Mouse (Mus musculus): ENCODE data around the gene Brd3os. TPM values are rescaled to one million over a fixed set of nuclear protein-coding genes. Genes with fewer than 3 reads are reported as not detected.

Brd3os gene
- polyA plus RNA-seq, 1 experiment, result not detected

DNA sequence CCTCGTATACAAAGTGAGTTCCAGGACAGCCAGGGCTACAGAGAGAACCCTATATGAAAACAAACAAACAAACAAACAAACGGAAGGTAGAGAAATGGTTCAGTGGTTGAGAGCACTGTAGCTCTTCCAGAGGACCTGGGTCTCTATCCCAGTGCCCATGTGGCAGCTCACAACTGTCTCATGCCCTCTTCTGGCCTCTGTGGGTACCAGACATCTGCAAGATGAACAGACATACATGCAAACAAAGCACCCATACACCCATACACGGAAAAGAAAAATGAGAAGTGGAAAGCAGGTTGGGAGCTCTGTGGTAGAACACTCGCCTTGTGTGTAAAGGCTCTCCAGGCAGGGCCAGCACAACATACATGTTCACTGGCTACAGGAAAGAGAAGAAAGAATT is 38.2 kb downstream of the Brd3os start:
- no peaks in the 10 kb centered on the region for H3K36me3 ChIP-seq (ENCODE audit: control insufficient read depth)
- TF ChIP-seq GATA1 (IDR thresholded peaks at IDR 0.05; ENCODE audit: low read length) (no peak), TAL1 (IDR thresholded peaks at IDR 0.05; ENCODE audit: low read length) (no peak)
- peaks cover 15% of the 10 kb centered on the region for H3K4me1 ChIP-seq (ENCODE audit: control insufficient read depth)

DNA sequence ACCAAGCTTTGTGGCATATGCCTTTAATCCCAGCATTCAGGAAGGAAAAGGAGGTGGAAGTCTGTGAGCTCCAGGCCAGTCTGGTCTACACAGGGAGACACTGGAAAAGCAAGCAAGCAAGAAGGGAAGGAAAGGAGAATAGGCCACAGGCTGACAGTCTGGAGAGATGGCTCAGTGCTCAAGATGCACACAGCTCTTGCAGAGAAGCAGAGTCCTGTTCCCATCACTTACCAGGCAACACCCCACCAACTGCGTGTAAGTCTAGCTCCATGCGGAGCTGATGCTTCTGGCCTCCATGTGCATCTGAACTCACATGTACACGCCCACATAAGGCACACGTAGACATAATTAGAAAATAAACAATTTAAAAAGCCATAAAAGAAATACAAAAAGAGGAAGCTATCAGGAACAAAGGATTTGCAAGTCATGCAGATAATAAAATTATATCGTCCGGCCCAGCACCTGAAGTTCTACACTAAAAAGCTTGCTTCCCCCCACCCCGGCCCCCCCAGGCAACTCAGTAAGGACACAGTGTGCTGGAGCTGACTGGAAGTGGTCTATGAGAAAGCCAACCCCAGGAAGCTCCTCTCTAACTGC is 40.2 kb downstream of the Brd3os start:
- peaks cover 8% of the 10 kb centered on the region for H3K4me1 ChIP-seq (ENCODE audit: control insufficient read depth)
- H3K36me3 ChIP-seq (ENCODE audit: control insufficient read depth), result no peaks in the 10 kb centered on the region
- H3K4me3 ChIP-seq (replicated peaks), result no peak overlapping the region
- no peaks in the 10 kb centered on the region for H3K27me3 ChIP-seq (ENCODE audit: control insufficient read depth)
- no peaks in the 10 kb centered on the region for H3K9me3 ChIP-seq (ENCODE audit: control insufficient read depth, low read length)
- TF ChIP-seq GATA1 (IDR thresholded peaks at IDR 0.05; ENCODE audit: low read length) (no peak), TAL1 (IDR thresholded peaks at IDR 0.05; ENCODE audit: low read length) (no peak)

More for the DNA sequence above, 38.2 kb downstream of the Brd3os start:
- H3K4me3 ChIP-seq (replicated peaks), result no peak overlapping the region
- H3K9me3 ChIP-seq (ENCODE audit: control insufficient read depth, low read length), result no peaks in the 10 kb centered on the region
- H3K27me3 ChIP-seq (ENCODE audit: control insufficient read depth), result no peaks in the 10 kb centered on the region

DNA sequence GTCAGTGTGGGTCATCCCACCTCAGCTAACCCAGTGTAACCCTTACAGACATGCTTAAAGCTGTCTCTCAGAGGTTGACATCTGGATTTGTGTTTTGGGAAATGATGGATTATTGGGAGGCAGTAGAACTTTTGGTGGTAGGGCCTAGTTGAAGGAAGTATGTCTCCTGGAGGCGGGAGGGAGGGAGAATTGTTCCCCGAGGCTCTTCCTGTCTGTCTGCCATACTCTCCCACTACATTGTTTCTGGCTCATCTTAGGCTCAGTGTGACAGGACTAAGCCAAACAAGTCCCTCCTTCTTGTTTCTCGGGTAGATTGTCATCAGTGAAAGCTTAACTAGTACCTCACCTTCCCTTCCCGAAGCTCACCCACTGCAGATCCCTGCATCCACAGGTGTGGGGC is 44.6 kb downstream of the Brd3os start:
- H3K27me3 ChIP-seq (ENCODE audit: control insufficient read depth), result no peaks in the 10 kb centered on the region
- no peaks in the 10 kb centered on the region for H3K36me3 ChIP-seq (ENCODE audit: control insufficient read depth)
- H3K9me3 ChIP-seq (ENCODE audit: control insufficient read depth, low read length), result no peaks in the 10 kb centered on the region
- TF ChIP-seq GATA1 (IDR thresholded peaks at IDR 0.05; ENCODE audit: low read length) (no peak), TAL1 (IDR thresholded peaks at IDR 0.05; ENCODE audit: low read length) (no peak)
- H3K4me3 ChIP-seq (replicated peaks), result no peak overlapping the region
- H3K4me1 ChIP-seq (ENCODE audit: control insufficient read depth), result peaks cover 19% of the 10 kb centered on the region

DNA sequence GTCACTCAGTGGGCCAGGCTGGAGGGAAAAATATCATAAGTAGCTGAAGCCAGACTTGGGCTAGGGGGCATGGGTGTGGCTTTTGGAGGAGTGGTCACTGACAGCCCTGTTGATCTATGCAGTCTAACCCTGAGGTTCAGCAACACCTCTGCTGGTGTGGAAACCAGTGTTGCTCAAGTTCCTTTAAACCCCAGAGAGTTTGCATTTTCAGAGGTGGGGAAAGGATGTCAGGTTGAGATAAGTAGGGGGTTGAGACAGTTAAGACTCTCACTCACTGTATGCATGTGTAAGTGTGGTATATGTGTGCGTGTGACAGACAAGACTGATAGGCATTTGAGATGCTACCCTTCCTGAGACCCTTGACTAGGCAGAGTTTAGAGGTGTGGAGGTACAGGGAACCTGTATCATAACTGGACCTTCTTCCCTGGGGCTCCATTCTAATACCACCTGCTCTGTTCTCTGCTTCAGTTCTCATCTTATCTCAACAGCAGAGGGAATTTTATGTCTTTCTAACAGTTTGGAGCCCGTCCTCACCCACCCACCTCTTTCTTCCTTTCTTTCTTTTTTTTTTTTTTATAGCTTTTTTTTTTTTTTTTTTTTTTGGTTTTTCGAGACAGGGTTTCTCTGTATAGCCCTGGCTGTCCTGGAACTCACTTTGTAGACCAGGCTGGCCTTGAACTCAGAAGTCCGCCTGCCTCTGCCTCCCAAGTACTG is 45.4 kb downstream of the Brd3os start:
- Histone ChIP-seq H3K4me3 (replicated peaks) (no peak overlapping the region), H3K36me3 (ENCODE audit: control insufficient read depth) (no peaks in the 10 kb centered on the region), H3K9me3 (ENCODE audit: control insufficient read depth, low read length) (no peaks in the 10 kb centered on the region), H3K4me1 (ENCODE audit: control insufficient read depth) (peaks cover 19% of the 10 kb centered on the region), H3K27me3 (ENCODE audit: control insufficient read depth) (no peaks in the 10 kb centered on the region)
- no peak for TF ChIP-seq TAL1 (IDR thresholded peaks at IDR 0.05; ENCODE audit: low read length)
- no peak for TF ChIP-seq GATA1 (IDR thresholded peaks at IDR 0.05; ENCODE audit: low read length)

DNA sequence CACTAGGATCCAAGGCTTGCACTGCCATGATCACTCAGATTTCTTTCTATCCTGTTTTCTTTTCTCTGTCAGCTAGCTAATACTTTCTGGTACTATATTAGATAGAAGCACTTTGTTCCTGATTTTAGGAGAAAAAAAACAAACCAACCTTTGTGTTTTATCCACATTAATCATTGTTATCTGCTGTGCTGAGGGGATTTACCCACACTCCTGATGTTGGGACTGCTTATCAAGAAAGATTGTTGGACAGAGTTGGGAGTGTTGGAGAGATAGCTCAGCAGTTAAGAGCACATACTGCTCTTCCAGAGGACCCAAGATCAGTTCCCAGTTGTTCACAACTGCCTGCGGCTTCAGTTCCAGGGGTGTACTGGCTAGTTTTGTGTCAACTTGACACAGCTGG is 46.2 kb downstream of the Brd3os start:
- H3K36me3 ChIP-seq (ENCODE audit: control insufficient read depth), result no peaks in the 10 kb centered on the region
- no peaks in the 10 kb centered on the region for H3K27me3 ChIP-seq (ENCODE audit: control insufficient read depth)
- peaks cover 19% of the 10 kb centered on the region for H3K4me1 ChIP-seq (ENCODE audit: control insufficient read depth)
- no peaks in the 10 kb centered on the region for H3K9me3 ChIP-seq (ENCODE audit: control insufficient read depth, low read length)
- H3K4me3 ChIP-seq (replicated peaks), result no peak overlapping the region
- TF ChIP-seq TAL1 (IDR thresholded peaks at IDR 0.05; ENCODE audit: low read length) (no peak), GATA1 (IDR thresholded peaks at IDR 0.05; ENCODE audit: low read length) (no peak)

DNA sequence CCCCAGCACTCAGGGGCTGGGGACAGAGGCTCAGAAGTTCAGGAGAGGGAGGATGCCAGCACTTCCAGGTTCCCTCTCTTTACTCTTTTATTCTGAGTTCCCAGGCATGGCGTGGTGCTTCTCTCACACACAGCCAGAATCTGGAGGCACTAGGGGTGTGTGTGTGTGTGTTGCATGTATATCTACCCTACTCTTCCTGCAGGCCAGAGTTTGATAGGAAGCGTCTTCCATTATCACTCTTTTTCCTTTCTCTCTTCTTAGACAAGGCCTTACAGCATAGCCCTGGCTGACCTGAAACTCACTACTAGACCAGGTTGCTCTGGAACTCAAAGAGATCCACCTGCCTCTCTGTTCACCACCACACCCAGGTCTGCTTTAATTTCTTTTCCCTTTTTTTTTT is 48.8 kb downstream of the Brd3os start:
- H3K27me3 ChIP-seq (ENCODE audit: control insufficient read depth), result no peaks in the 10 kb centered on the region
- H3K4me1 ChIP-seq (ENCODE audit: control insufficient read depth), result peaks cover 19% of the 10 kb centered on the region
- peaks cover 6% of the 10 kb centered on the region for H3K9me3 ChIP-seq (ENCODE audit: control insufficient read depth, low read length)
- TF ChIP-seq GATA1 (IDR thresholded peaks at IDR 0.05; ENCODE audit: low read length) (no peak), TAL1 (IDR thresholded peaks at IDR 0.05; ENCODE audit: low read length) (no peak)
- H3K36me3 ChIP-seq (ENCODE audit: control insufficient read depth), result no peaks in the 10 kb centered on the region
- H3K4me3 ChIP-seq (replicated peaks), result no peak overlapping the region

Other genes starting within 250 kb of the Brd3os start
- 0.25 and 0.66 TPM in 2 replicates for gene Sardh, start 194.0 kb upstream of the Brd3os start, polyA plus RNA-seq (2012)
- 0.10 and 0.15 TPM in 2 replicates for gene Vav2, start 15.3 kb upstream of the Brd3os start, polyA plus RNA-seq (2012)
- 7.7 and 11.4 TPM in 2 replicates for gene Brd3, start 65.3 kb downstream of the Brd3os start, polyA plus RNA-seq (2012)
- gene Wdr5, start 72.8 kb downstream of the Brd3os start, polyA plus RNA-seq (2012), result 0.79 and 1.2 TPM in 2 replicates
- 0.55 TPM in 2 replicates for gene Rxra, start 234.1 kb downstream of the Brd3os start, polyA plus RNA-seq (2012)